Mouse (Mus musculus) heart, postnatal 0 days (tissue): ENCODE results near the gene Fkbp5. TPM values are rescaled to one million over a fixed set of nuclear protein-coding genes. Genes with fewer than 3 reads are reported as not detected.

Experiments
- ATAC-seq: fragments of 200-750 bp; cut with Nextera tagmentation; 2 replicates; pipeline ENCODE4 v1.8.0; 2017; ENCODE audit warnings: low read depth, moderate number of reproducible peaks, moderate library complexity; ENCODE audit not compliant: insufficient read depth
- DNase-seq: peaks from one replicate; pipeline ENCODE4 v3.0.0-alpha.2; 2016; ENCODE audit warnings: low spot score
- H3K27ac ChIP-seq: fragments of 300-500 bp; sonication (generic); 2 replicates; pipeline ENCODE4 v1.5.1; 2014; ENCODE audit warnings: low read depth, mild to moderate bottlenecking
- H3K27me3 ChIP-seq: fragments of 300-500 bp; sonication (generic); 2 replicates; pipeline ENCODE4 v1.6.1; 2014; ENCODE audit warnings: low read length, mixed read lengths; ENCODE audit not compliant: control insufficient read depth, insufficient read depth
- H3K36me3 ChIP-seq: fragments of 300-500 bp; sonication (generic); replicated peaks from 2 replicates; pipeline ENCODE4 v1.6.1; 2014; ENCODE audit warnings: low read length, mixed read lengths; ENCODE audit not compliant: control insufficient read depth, insufficient read depth
- H3K4me1 ChIP-seq: fragments of 300-500 bp; sonication (generic); 2 replicates; pipeline ENCODE4 v1.6.1; 2014; ENCODE audit warnings: antibody characterized with exemption; ENCODE audit not compliant: control insufficient read depth, insufficient read depth
- H3K4me2 ChIP-seq: fragments of 300-500 bp; sonication (generic); 2 replicates; pipeline ENCODE4 v1.6.1; 2014; ENCODE audit warnings: low read depth, mild to moderate bottlenecking, low read length, moderate library complexity
- H3K4me3 ChIP-seq: fragments of 300-500 bp; sonication (generic); 2 replicates; pipeline ENCODE4 v1.5.1; 2014; ENCODE audit warnings: low read depth, low read length
- H3K9ac ChIP-seq: fragments of 300-500 bp; sonication (generic); replicated peaks from 2 replicates; pipeline ENCODE4 v1.6.1; 2014; ENCODE audit warnings: low read depth, low read length, mixed read lengths
- H3K9me3 ChIP-seq: fragments of 300-500 bp; sonication (generic); replicated peaks from 2 replicates; pipeline ENCODE4 v1.6.1; 2016; ENCODE audit warnings: low read length; ENCODE audit not compliant: control insufficient read depth
- CTCF ChIP-seq: IDR thresholded peaks from 2 replicates; pipeline ENCODE4 v1.5.1; 2016; ENCODE audit warnings: antibody characterized with exemption, control low read depth, low read depth
- EP300 ChIP-seq: IDR thresholded peaks from 2 replicates; pipeline ENCODE4 v1.6.1; 2016; ENCODE audit warnings: antibody characterized with exemption, low read depth
- WGBS: fragments of 180-500 bp; shearing (Covaris S2); extraction: QIAGEN DNeasy Blood & Tissue Kit; methylation state at CpG from one replicate; pipeline ENCODE4 v1.1.7; 2014; 5-methylcytosine and 5-hydroxymethylcytosine counted together
- polyA plus RNA-seq: library from polyadenylated mRNA; unstranded; fragments of >200 nt; fragmentation: Nextera tagmentation; extraction: Ambion mirVana; gene quantifications from 2 replicates; pipeline ENCODE4 v1.2.1, GENCODE M21; 2015
- total RNA-seq: library from RNA; depleted of rRNA; stranded (reverse); fragments of >200 nt; gene quantifications from 2 replicates; pipeline ENCODE4 v1.2.3, GENCODE M21; 2014; ENCODE audit warnings: low replicate concordance

The Fkbp5 gene
- total and polyA plus RNA-seq, 2 experiments from 2014 or later, result 8.3 to 19.4 TPM

GRCm38 (mm10) chr17:28499190-28499589 is 18.1 kb downstream of the Fkbp5 start:
- H3K4me3 ChIP-seq, result no peak overlapping the region
- 52% methylated on average over 2 of the region's 2 CpGs for WGBS
- no peak for ATAC-seq
- no peaks in the 10 kb centered on the region for H3K27me3 ChIP-seq
- H3K27ac ChIP-seq, result no peak overlapping the region
- no peak overlapping the region for H3K4me2 ChIP-seq
- 0 out of 2 replicates have a peak, but pooled peaks cover 5% of the 10 kb centered on the region for H3K9me3 ChIP-seq
- TF ChIP-seq EP300 (no peak), CTCF (no peak)
- DNase-seq, result no peak
- H3K36me3 ChIP-seq, result no peaks in the 10 kb centered on the region
- H3K9ac ChIP-seq, result no peak overlapping the region
- H3K4me1 ChIP-seq, result no peaks in the 10 kb centered on the region

GRCm38 (mm10) chr17:28495832-28496231 is 21.5 kb downstream of the Fkbp5 start:
- no peak for TF ChIP-seq EP300
- TF ChIP-seq CTCF, result no peak
- Histone ChIP-seq H3K9ac (no peak overlapping the region), H3K27me3 (no peaks in the 10 kb centered on the region), H3K4me1 (no peaks in the 10 kb centered on the region), H3K36me3 (no peaks in the 10 kb centered on the region), H3K9me3 (0 out of 2 replicates have a peak, but pooled peaks cover 5% of the 10 kb centered on the region), H3K27ac (no peak overlapping the region), H3K4me2 (no peak overlapping the region), H3K4me3 (no peak overlapping the region)
- no peak for DNase-seq
- WGBS, result 83% methylated on average over 8 of the region's 8 CpGs
- no peak for ATAC-seq

GRCm38 (mm10) chr17:28491035-28491770 is 26.1 kb downstream of the Fkbp5 start:
- no peaks in the 10 kb centered on the region for H3K9me3 ChIP-seq
- no peak for DNase-seq
- no peak overlapping the region for H3K4me2 ChIP-seq
- H3K4me1 ChIP-seq, result no peaks in the 10 kb centered on the region
- no peak for ATAC-seq
- TF ChIP-seq CTCF (no peak), EP300 (no peak)
- H3K27ac ChIP-seq, result no peak overlapping the region
- 88% methylated on average over 14 of the region's 14 CpGs for WGBS
- no peaks in the 10 kb centered on the region for H3K27me3 ChIP-seq
- H3K9ac ChIP-seq, result no peak overlapping the region
- H3K4me3 ChIP-seq, result no peak overlapping the region
- H3K36me3 ChIP-seq, result no peaks in the 10 kb centered on the region

GRCm38 (mm10) chr17:28488258-28489013 is 28.9 kb downstream of the Fkbp5 start:
- no peak for DNase-seq
- Histone ChIP-seq H3K4me3 (no peak overlapping the region), H3K36me3 (no peaks in the 10 kb centered on the region), H3K9me3 (no peaks in the 10 kb centered on the region), H3K9ac (no peak overlapping the region), H3K27ac (no peak overlapping the region), H3K4me1 (no peaks in the 10 kb centered on the region), H3K27me3 (no peaks in the 10 kb centered on the region), H3K4me2 (no peak overlapping the region)
- WGBS, result 63% methylated on average over 7 of the region's 7 CpGs
- TF ChIP-seq CTCF (no peak), EP300 (no peak)
- ATAC-seq, result no peak

GRCm38 (mm10) chr17:28487584-28488257 is 29.6 kb downstream of the Fkbp5 start:
- WGBS, result 82% methylated on average over 18 of the region's 18 CpGs
- no peak for TF ChIP-seq EP300
- TF ChIP-seq CTCF, result no peak
- ATAC-seq (no peak), DNase-seq (no peak)
- no peaks in the 10 kb centered on the region for H3K9me3 ChIP-seq
- no peak overlapping the region; the same call in 1 of the 2 replicates for H3K27ac ChIP-seq
- H3K4me3 ChIP-seq, result no peak overlapping the region
- no peaks in the 10 kb centered on the region for H3K36me3 ChIP-seq
- H3K4me1 ChIP-seq, result no peaks in the 10 kb centered on the region
- no peaks in the 10 kb centered on the region for H3K27me3 ChIP-seq
- H3K9ac ChIP-seq, result no peak overlapping the region
- no peak overlapping the region for H3K4me2 ChIP-seq
